Mouse (Mus musculus) forebrain, embryonic 10.5 days (tissue): ENCODE data around the gene Oasl1. TPM values are rescaled to one million over a fixed set of nuclear protein-coding genes. Genes with fewer than 3 reads are reported as not detected.
A peak's percentile ranks its signal among the peaks of the same experiment; 100 is the strongest.
"Not testable (repeated sequence)": the region's sequence is repeated elsewhere in the genome, so short reads cannot be mapped to it uniquely, and the experiment has no call there.

Experiments
- DNase-seq: peaks from one replicate; pipeline ENCODE4 v3.0.0-alpha.2; 2017; ENCODE audit warnings: low spot score; ENCODE audit errors: extremely low spot score
- H3K27ac ChIP-seq: fragments of 300-500 bp; sonication (generic); 2 replicates; pipeline ENCODE4 v1.5.1; 2016; ENCODE audit warnings: mild to moderate bottlenecking
- H3K27me3 ChIP-seq: fragments of 300-500 bp; sonication (generic); 2 replicates; pipeline ENCODE4 v1.6.1; 2016; ENCODE audit warnings: mild to moderate bottlenecking; ENCODE audit not compliant: poor library complexity, severe bottlenecking
- H3K36me3 ChIP-seq: fragments of 300-500 bp; sonication (generic); replicated peaks from 2 replicates; pipeline ENCODE4 v1.6.1; 2016; ENCODE audit warnings: mild to moderate bottlenecking, moderate library complexity
- H3K4me1 ChIP-seq: fragments of 300-500 bp; sonication (generic); 2 replicates; pipeline ENCODE4 v1.6.1; 2016
- H3K4me3 ChIP-seq: fragments of 300-500 bp; sonication (generic); 2 replicates; pipeline ENCODE4 v1.5.1; 2016; ENCODE audit warnings: mild to moderate bottlenecking, moderate library complexity
- H3K9me3 ChIP-seq: fragments of 300-500 bp; sonication (generic); 2 replicates; pipeline ENCODE4 v1.6.1; 2016; ENCODE audit warnings: mild to moderate bottlenecking, moderate library complexity
- WGBS: fragments of 180-500 bp; shearing (Covaris S2); methylation state at CpG from one replicate; pipeline ENCODE4 v1.1.7; 2016; 5-methylcytosine and 5-hydroxymethylcytosine counted together
- polyA plus RNA-seq: library from polyadenylated mRNA; unstranded; fragments of >200 nt; fragmentation: Nextera tagmentation; extraction: Ambion mirVana; gene quantifications from 2 replicates; pipeline ENCODE4 v1.2.1, GENCODE M21; 2016

Oasl1 gene
- polyA plus RNA-seq, 1 experiment from 2014 or later: not detected

DNA sequence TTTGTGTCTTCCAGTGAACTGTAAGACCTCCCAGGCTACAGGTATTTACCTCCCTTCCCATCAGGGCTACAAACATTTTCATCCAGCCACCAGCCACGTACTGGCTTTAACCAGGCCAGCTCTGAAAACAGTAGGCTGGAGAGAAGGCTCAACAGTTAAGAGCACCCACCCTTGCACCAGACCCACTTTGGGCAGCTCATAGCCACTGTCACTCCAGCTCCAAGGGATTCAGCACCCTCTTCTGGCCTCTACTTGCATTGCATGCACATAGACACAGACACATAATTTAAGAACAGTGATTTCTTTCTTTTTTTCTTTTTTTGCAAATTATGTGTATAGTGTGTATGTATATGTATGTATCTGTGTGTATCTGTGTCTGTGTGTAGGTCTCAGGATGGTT, 20.6 kb upstream of the Oasl1 start:
- peaks cover 8% of the 10 kb centered on the region for H3K9me3 ChIP-seq
- 32% methylated on average over 1 of the region's 1 CpGs for WGBS
- peak; percentile 42 for DNase-seq

DNA sequence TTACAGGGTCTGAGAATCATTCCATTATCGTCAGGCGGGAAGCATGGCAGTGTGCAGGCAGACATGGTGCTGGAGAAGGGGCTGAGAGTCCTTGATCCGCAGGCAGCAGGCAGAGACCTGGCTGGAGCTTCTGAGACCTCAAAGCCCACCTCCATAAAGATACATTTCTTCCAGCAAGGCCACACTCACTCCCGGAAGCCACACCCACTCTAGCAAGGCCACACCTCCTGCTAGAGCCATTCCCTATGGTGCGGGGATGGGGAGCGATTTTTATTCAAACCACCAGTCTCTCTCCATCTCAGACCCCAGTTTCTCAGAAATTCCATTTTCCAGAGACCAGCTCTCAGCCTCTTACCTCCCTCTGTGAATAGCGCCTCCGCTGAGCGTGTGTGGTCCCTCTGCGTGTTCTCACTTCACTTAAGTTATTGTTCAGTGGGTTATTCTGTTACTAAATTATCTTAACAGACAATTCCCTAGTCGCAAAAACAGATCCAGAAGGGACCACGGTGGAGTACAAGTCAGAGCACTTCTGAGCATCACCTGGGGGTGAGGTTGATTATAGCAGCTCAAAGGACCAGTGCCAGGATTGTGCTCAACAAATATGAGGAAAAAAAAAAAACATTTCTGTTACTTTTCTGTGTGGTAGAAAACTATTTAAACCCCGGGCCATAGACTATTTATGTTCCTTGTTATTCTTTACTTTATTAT, 14.3 kb upstream of the Oasl1 start:
- no peaks in the 10 kb centered on the region for H3K27me3 ChIP-seq
- H3K27ac ChIP-seq: no peak overlapping the region

More for the DNA sequence above, 20.6 kb upstream of the Oasl1 start:
- no peak overlapping the region for H3K4me3 ChIP-seq
- H3K4me1 ChIP-seq: peaks cover 11% of the 10 kb centered on the region
- no peaks in the 10 kb centered on the region for H3K36me3 ChIP-seq
- no peak overlapping the region for H3K27ac ChIP-seq
- no peaks in the 10 kb centered on the region for H3K27me3 ChIP-seq

GRCm38 (mm10) chr5:114913686-114914085, 9.4 kb upstream of the Oasl1 start:
- WGBS: 75% methylated on average over 4 of the region's 4 CpGs
- no peaks in the 10 kb centered on the region for H3K9me3 ChIP-seq
- H3K4me3 ChIP-seq: no peak overlapping the region

More for the DNA sequence above, 14.3 kb upstream of the Oasl1 start:
- H3K9me3 ChIP-seq: peaks cover 8% of the 10 kb centered on the region
- DNase-seq: peak; percentile 16
- no peak overlapping the region for H3K4me3 ChIP-seq
- 53% methylated on average over 13 of the region's 13 CpGs for WGBS
- H3K36me3 ChIP-seq: no peaks in the 10 kb centered on the region
- H3K4me1 ChIP-seq: peaks cover 13% of the 10 kb centered on the region; the same call in 1 of the 2 replicates

GRCm38 (mm10) chr5:114914855-114915254, 8.2 kb upstream of the Oasl1 start:
- Histone ChIP-seq H3K36me3 (no peaks in the 10 kb centered on the region), H3K9me3 (no peaks in the 10 kb centered on the region), H3K27ac (no peak overlapping the region), H3K27me3 (no peaks in the 10 kb centered on the region), H3K4me1 (0 out of 2 replicates have a peak, but pooled peaks cover 7% of the 10 kb centered on the region), H3K4me3 (no peak overlapping the region)
- 81% methylated on average over 8 of the region's 8 CpGs for WGBS
- DNase-seq: no peak

More at GRCm38 (mm10) chr5:114913686-114914085, 9.4 kb upstream of the Oasl1 start:
- Histone ChIP-seq H3K4me1 (peaks cover 8% of the 10 kb centered on the region; the same call in 1 of the 2 replicates), H3K36me3 (no peaks in the 10 kb centered on the region), H3K27ac (no peak overlapping the region), H3K27me3 (no peaks in the 10 kb centered on the region)
- DNase-seq: no peak

DNA sequence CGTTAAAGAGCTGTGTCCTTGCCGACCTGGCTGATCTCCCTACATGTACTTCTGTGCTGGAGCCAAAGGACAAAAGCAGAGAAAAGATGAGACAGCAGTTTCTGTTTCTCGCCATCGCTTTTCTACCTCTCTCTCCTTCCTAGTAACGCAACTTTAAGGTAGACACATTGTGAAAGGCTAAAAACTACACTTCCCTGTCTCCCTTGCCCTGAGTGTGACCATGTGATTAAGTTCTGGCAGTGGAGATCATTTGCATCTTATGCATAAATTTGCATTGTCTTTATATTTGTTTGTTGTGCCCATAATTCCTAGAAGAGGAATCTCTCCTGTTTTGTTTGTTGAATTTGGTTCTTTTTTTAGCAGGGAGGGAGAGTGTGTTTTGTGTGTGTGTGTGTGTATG, 7.2 kb upstream of the Oasl1 start:
- 0 out of 2 replicates have a peak, but pooled peaks cover 7% of the 10 kb centered on the region for H3K4me1 ChIP-seq
- 83% methylated on average over 5 of the region's 5 CpGs for WGBS
- H3K36me3 ChIP-seq: no peaks in the 10 kb centered on the region
- DNase-seq: no peak
- H3K4me3 ChIP-seq: no peak overlapping the region
- H3K27ac ChIP-seq: no peak overlapping the region
- no peaks in the 10 kb centered on the region for H3K9me3 ChIP-seq
- no peaks in the 10 kb centered on the region for H3K27me3 ChIP-seq

DNA sequence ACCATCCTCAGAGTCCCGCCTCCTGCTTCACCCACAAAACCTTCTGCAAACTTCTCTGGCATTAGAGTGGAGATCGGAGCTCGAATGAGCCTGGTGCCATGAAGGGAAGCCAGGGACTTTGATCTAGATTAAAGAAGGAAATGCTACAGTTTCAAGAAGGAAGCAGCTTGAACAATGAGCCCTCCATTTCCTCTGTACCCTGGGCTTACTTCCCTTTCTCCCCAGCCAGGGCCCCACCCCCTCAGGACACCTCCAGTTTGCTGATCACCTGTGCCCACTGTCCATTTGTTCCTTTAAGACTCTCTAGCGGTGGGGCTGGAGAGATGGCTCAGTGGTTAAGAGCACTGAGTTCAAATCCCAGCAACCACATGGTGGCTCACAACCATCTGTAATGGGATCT, 6.3 kb upstream of the Oasl1 start:
- Histone ChIP-seq H3K27me3 (no peaks in the 10 kb centered on the region), H3K36me3 (no peaks in the 10 kb centered on the region), H3K27ac (no peak overlapping the region), H3K4me1 (0 out of 2 replicates have a peak, but pooled peaks cover 7% of the 10 kb centered on the region), H3K4me3 (no peak overlapping the region), H3K9me3 (no peaks in the 10 kb centered on the region)
- WGBS: 86% methylated on average over 4 of the region's 4 CpGs
- no peak for DNase-seq

DNA sequence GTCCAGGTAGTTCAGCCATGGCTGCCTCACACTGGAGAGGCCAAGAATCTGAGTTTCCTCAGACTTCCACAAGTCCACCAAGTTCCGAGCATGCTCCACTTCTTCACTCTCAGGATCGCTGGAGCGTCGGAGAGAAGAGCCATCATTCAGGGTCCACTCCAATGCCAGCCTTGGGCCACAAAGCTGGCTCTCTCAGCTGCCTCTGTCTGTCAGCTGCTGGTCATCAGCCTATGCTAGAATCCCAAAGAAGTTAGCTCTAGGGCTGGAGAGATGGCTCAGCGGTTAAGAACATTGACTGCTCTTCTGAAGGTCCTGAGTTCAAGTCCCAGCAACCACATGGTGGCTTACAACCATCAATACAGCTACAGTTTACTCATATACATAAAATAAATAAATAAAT, 5.7 kb upstream of the Oasl1 start:
- not testable (repeated sequence) for H3K4me1 ChIP-seq, H3K4me3 ChIP-seq, H3K27ac ChIP-seq, H3K9me3 ChIP-seq, DNase-seq, H3K27me3 ChIP-seq, H3K36me3 ChIP-seq
- WGBS: 93% methylated on average over 5 of the region's 5 CpGs

- Histone ChIP-seq H3K9me3 (no peaks in the 10 kb centered on the region), H3K27me3 (no peaks in the 10 kb centered on the region), H3K4me3 (no peak overlapping the region), H3K4me1 (peaks cover 9% of the 10 kb centered on the region; the same call in 1 of the 2 replicates), H3K36me3 (no peaks in the 10 kb centered on the region), H3K27ac (no peak overlapping the region)
- 82% methylated on average over 19 of the region's 19 CpGs for WGBS
- DNase-seq: no peak
These were observed 1.3 kb upstream of the Oasl1 start for GRCm38 (mm10) chr5:114921551-114922365.

DNA sequence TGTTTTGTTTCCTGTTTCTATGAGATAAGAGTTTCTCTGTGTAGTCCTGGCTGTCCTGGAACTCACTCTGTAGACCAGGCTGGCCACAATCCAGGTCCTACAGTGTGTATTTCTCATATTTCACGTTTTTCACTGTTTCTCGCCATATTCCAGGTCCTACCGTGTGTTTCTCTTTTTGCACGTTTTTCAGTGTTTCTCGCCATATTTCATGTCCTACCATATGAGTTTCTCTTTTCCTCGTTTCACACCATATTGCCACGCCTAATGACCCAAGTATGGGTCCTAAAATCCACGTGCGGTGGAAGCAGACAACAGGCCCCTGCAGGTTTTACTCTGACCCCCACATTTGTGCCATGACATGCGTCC, 691 bp upstream of the Oasl1 start:
- Histone ChIP-seq H3K4me3 (no peak overlapping the region), H3K4me1 (peaks cover 9% of the 10 kb centered on the region; the same call in 1 of the 2 replicates), H3K9me3 (no peaks in the 10 kb centered on the region), H3K36me3 (no peaks in the 10 kb centered on the region), H3K27ac (no peak overlapping the region), H3K27me3 (no peaks in the 10 kb centered on the region)
- 70% methylated on average over 10 of the region's 10 CpGs for WGBS
- DNase-seq: no peak

- H3K4me1 ChIP-seq: peaks cover 9% of the 10 kb centered on the region; the same call in 1 of the 2 replicates
- WGBS: 90% methylated on average over 1 of the region's 1 CpGs
- DNase-seq: no peak
- H3K4me3 ChIP-seq: no peak overlapping the region
- H3K27me3 ChIP-seq: no peaks in the 10 kb centered on the region
- no peak overlapping the region for H3K27ac ChIP-seq
- H3K9me3 ChIP-seq: no peaks in the 10 kb centered on the region
- no peaks in the 10 kb centered on the region for H3K36me3 ChIP-seq
These were observed 3.2 kb downstream of the Oasl1 start for GRCm38 (mm10) chr5:114926153-114926684.

- Histone ChIP-seq H3K27ac (no peak overlapping the region), H3K4me1 (peaks cover 9% of the 10 kb centered on the region; the same call in 1 of the 2 replicates), H3K27me3 (no peaks in the 10 kb centered on the region), H3K36me3 (no peaks in the 10 kb centered on the region), H3K9me3 (no peaks in the 10 kb centered on the region), H3K4me3 (no peak overlapping the region)
- no peak for DNase-seq
- WGBS: 86% methylated on average over 9 of the region's 9 CpGs
These were observed 3.7 kb downstream of the Oasl1 start for GRCm38 (mm10) chr5:114926753-114927152.

DNA sequence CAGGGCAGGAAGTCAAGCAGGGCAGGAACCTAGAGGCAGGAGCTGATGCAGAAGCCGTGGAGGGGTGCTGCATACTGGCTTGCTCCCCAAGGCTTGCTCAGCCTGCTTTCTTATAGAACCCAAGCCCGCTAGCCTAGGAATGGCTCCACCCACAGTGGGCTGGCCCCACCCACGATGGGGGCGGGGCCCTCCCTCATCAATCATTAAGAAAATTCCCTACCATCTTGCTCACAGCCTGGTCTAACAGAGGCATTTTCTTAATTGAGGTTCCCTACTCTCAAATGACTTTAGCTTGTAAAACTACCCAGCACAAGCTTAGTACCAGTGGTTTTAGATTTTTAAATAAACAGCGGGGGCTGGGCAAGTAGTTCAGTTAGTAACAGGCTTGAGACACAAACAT, 8.6 kb downstream of the Oasl1 start:
- no peak overlapping the region for H3K4me3 ChIP-seq
- DNase-seq: no peak
- no peak overlapping the region for H3K27ac ChIP-seq
- H3K9me3 ChIP-seq: no peaks in the 10 kb centered on the region
- peaks cover 15% of the 10 kb centered on the region for H3K4me1 ChIP-seq
- no peaks in the 10 kb centered on the region for H3K27me3 ChIP-seq
- no peaks in the 10 kb centered on the region for H3K36me3 ChIP-seq
- WGBS: 73% methylated on average over 5 of the region's 5 CpGs

- DNase-seq: no peak
- H3K9me3 ChIP-seq: peaks cover 1% of the 10 kb centered on the region; the same call in 1 of the 2 replicates
These were observed 10.2 kb downstream of the Oasl1 start for GRCm38 (mm10) chr5:114933206-114933605.

More at GRCm38 (mm10) chr5:114933206-114933605, 10.2 kb downstream of the Oasl1 start:
- 83% methylated on average over 8 of the region's 8 CpGs for WGBS
- Histone ChIP-seq H3K4me3 (no peak overlapping the region), H3K27me3 (no peaks in the 10 kb centered on the region), H3K27ac (no peak overlapping the region), H3K36me3 (no peaks in the 10 kb centered on the region), H3K4me1 (peaks cover 22% of the 10 kb centered on the region)
